Mouse (Mus musculus): ENCODE results near the gene Npcd. TPM values are rescaled to one million over a fixed set of nuclear protein-coding genes. Genes with fewer than 3 reads are reported as not detected.

Npcd gene
- total RNA-seq, 2 experiments from 2014 or later: 1.2 to 1.7 TPM

DNA sequence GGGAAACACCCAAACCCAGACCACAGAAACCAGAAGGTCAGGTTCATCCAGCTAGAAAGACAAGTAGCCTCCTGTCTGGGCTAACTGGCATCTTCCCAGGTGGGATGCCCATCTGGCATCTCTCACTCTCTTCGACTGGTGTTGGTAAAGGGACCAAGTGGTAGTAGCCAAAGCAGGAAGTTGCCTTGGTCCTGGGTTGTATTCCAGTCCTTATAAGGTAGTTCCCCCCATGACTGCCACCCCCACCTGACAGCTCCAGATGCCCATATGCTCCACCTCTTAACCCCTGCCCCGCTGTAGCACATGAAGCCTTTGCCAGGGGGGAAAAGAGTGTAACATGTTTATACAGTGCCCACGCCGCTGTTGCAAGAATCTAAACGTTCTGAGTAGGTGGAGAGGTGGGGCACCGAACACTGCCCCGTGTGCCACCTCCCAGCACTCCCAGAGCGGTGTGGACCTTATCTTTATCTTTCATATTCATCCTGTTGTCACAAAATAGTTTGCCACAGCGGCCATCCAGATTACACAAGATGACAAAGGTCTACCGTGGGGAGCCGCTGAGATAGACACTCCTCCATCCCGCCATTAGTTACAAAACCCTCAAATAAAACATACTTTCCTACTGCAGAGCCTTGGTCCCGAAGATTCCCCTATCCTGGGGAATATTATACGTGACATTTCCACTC is 92.7 kb downstream of the Npcd start:
- DNase-seq: no peak

DNA sequence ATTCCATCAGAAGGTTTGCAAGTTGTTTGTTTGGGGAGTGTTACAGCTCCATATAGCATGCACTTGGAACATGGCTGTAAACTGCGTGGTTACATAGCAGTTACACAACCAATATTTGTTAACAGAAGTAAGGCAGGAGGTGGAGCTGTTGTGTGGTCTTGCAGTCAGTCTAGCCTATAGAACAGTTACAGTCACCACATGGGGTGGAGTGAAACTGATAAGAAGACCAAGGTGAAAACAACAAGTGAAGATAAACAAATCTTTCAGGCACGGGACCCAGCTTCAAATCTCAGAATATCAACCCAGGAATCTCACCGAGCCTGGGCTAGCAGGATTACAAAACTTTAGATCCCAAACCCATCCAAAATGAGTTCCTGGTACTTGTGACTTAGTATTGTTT is 93.3 kb downstream of the Npcd start:
- no peak for DNase-seq

Other genes starting within 250 kb of the Npcd start
- 1 to 10 TPM; 1.4 to 1.8 TPM for gene Dmc1, start 229.1 kb downstream of the Npcd start, total RNA-seq (2021)
- gene Fam227a, start 175.3 kb downstream of the Npcd start, total RNA-seq (2021): 1 to 10 TPM; 2.8 to 3.1 TPM
- gene Cby1, start 175.0 kb downstream of the Npcd start, total RNA-seq (2021): 10 to 100 TPM; 22.7 to 26.0 TPM
- gene Tomm22, start 163.4 kb downstream of the Npcd start, total RNA-seq (2021): 100 to 1,000 TPM; 143 to 156 TPM
- gene Josd1, start 146.3 kb downstream of the Npcd start, total RNA-seq (2021): 10 to 100 TPM; 45.1 to 50.7 TPM
- gene Gtpbp1, start 143.4 kb downstream of the Npcd start, total RNA-seq (2021): 10 to 100 TPM; 26.7 to 30.0 TPM
- 10 to 100 TPM; 68.2 to 83.6 TPM for gene Sun2, start 91.7 kb downstream of the Npcd start, total RNA-seq (2021)
- gene Dnal4, start 56.4 kb downstream of the Npcd start, total RNA-seq (2021): 10 to 100 TPM; 16.1 to 19.5 TPM
- 1 to 10 TPM; 8.2 to 9.5 TPM for gene Nptxr, start 29.5 kb downstream of the Npcd start, total RNA-seq (2021)
- 10 to 100 TPM; 58.8 to 68.4 TPM for gene Cbx6, start 451 bp upstream of the Npcd start, total RNA-seq (2021)
- gene Apobec3, start 57.4 kb upstream of the Npcd start, total RNA-seq (2021): 10 to 100 TPM; 16.0 to 30.6 TPM
- gene Cbx7, start 136.9 kb upstream of the Npcd start, total RNA-seq (2021): 10 to 100 TPM in 1 of 2 experiments, 1 to 10 TPM in 1; 8.1 to 11.1 TPM
- 10 to 100 TPM; 37.8 to 46.7 TPM for gene Pdgfb, start 180.7 kb upstream of the Npcd start, total RNA-seq (2021)

Measured in adrenal gland, postnatal 10 days (tissue).